Mouse (Mus musculus) heart, postnatal 25 days (tissue): Measurements from ENCODE around the gene Psme4. TPM values are rescaled to one million over a fixed set of nuclear protein-coding genes. Genes with fewer than 3 reads are reported as not detected.

Experiments
- DNase-seq: peaks from one replicate; pipeline ENCODE4 v3.0.0; 2022; ENCODE audit warnings: low spot score
- intact Hi-C: fragments of 180-260 bp; cut with DNase I; formaldehyde crosslinking; loops from one replicate; pipeline ENCODE4 v1.15.1; 2025
- total RNA-seq, 2 experiments: library from RNA; stranded (reverse); gene quantifications; 2 replicates each; pipeline ENCODE4 v1.2.3; 2021

The Psme4 gene
- total RNA-seq, 2 experiments from 2014 or later: 218 to 222 TPM

- intact Hi-C loops: no loop called here
- DNase-seq: no peak
Measured at GRCm38 (mm10) chr11:30928498-30928897, 157.0 kb downstream of the Psme4 start.

Other genes with a start within 250 kb of the Psme4 start
- 10 to 100 TPM; 74.2 to 80.7 TPM for gene Acyp2, start 122.1 kb upstream of the Psme4 start, total RNA-seq
- under 1 TPM; 0.11 to 0.21 TPM for gene Gpr75, start 113.6 kb downstream of the Psme4 start, total RNA-seq
- gene Asb3, start 113.7 kb downstream of the Psme4 start, total RNA-seq: 1 to 10 TPM; 6.9 to 7.8 TPM
- gene Erlec1, start 182.6 kb downstream of the Psme4 start, total RNA-seq: 10 to 100 TPM; 33.9 to 39.1 TPM
- gene Chac2, start 214.6 kb downstream of the Psme4 start, total RNA-seq: 10 to 100 TPM; 24.8 to 25.3 TPM